Mouse (Mus musculus) MEL (cell line): ENCODE measurements at regions not wholly inside any gene's neighbourhood (a gene's known extent, or its start where the extent isn't known, plus 50 kb on each side); places are given as distances from the start of the nearest gene placed in this dataset.

ENCODE experiments used
- DNase-seq: peaks from one replicate; pipeline ENCODE4 v3.0.0; 2011; ENCODE audit warnings: low read depth, low spot score
- H3K27ac ChIP-seq: 2 replicates; pipeline ENCODE4 v1.5.1; 2012; ENCODE audit warnings: low read depth, mild to moderate bottlenecking, control low read depth, low read length, moderate library complexity; ENCODE audit not compliant: control insufficient read depth
- H3K27me3 ChIP-seq, 2 experiments: fragments of 150-350 bp in 1 of 2; sonication (generic) in 1 of 2; 2 replicates each; pipeline ENCODE4 v1.6.1; 2012; ENCODE audit warnings: low read length in 2 of 2, mild to moderate bottlenecking in 2 of 2, improper control_type of control experiment in 1 of 2, moderate library complexity in 1 of 2; ENCODE audit not compliant: insufficient read depth in 2 of 2, control insufficient read depth in 1 of 2
- H3K36me3 ChIP-seq, 2 experiments: 2 replicates each; pipeline ENCODE4 v1.6.1; 2012 to 2014; ENCODE audit warnings: low read length in 2 of 2, improper control_type of control experiment in 1 of 2, inconsistent platforms in 1 of 2, mild to moderate bottlenecking in 1 of 2; ENCODE audit not compliant: insufficient read depth in 2 of 2, control insufficient read depth in 1 of 2
- H3K4me1 ChIP-seq, 2 experiments: fragments of 150-350 bp in 1 of 2; sonication (generic) in 1 of 2; 2 replicates each; pipeline ENCODE4 v1.6.1; 2012; ENCODE audit warnings: low read length in 2 of 2, improper control_type of control experiment in 1 of 2, mild to moderate bottlenecking in 1 of 2; ENCODE audit not compliant: insufficient read depth in 2 of 2, control insufficient read depth in 1 of 2
- H3K4me3 ChIP-seq, 2 experiments: fragments of 150-350 bp in 1 of 2; sonication (generic) in 1 of 2; 2 replicates each; pipeline ENCODE4 v1.5.1; 2012; ENCODE audit warnings: low read depth in 2 of 2, low read length in 2 of 2, mild to moderate bottlenecking in 2 of 2, moderate library complexity in 2 of 2, control low read depth in 1 of 2, improper control_type of control experiment in 1 of 2; ENCODE audit not compliant: control insufficient read depth in 1 of 2, insufficient read depth in 1 of 2
- H3K79me2 ChIP-seq: 2 replicates; pipeline ENCODE4 v1.6.1; 2012; ENCODE audit warnings: mild to moderate bottlenecking, low read length, moderate library complexity; ENCODE audit not compliant: control insufficient read depth, poor library complexity, insufficient read depth
- H3K9ac ChIP-seq: 2 replicates; pipeline ENCODE4 v1.6.1; 2012; ENCODE audit warnings: low read depth, mild to moderate bottlenecking, control low read depth, low read length, moderate library complexity; ENCODE audit not compliant: control insufficient read depth, poor library complexity, severe bottlenecking
- H3K9me3 ChIP-seq: fragments of 150-350 bp; sonication (generic); replicated peaks from 2 replicates; pipeline ENCODE4 v1.6.1; 2012; ENCODE audit warnings: mild to moderate bottlenecking, low read length, improper control_type of control experiment, moderate library complexity; ENCODE audit not compliant: insufficient read depth
- CHD1 ChIP-seq: IDR thresholded peaks from 2 replicates; pipeline ENCODE4 v1.6.1; 2012; ENCODE audit warnings: low read depth, mild to moderate bottlenecking, inconsistent platforms, low read length, improper control_type of control experiment
- CHD2 ChIP-seq: IDR thresholded peaks from 2 replicates; pipeline ENCODE4 v1.6.1; 2011; ENCODE audit warnings: low read length, improper control_type of control experiment
- CTCF ChIP-seq, 3 experiments: IDR thresholded peaks in 2 of 3; conservative IDR thresholded peaks in 1 of 3; 2 replicates each; pipeline ENCODE4 v1.5.1; 2011 to 2012; ENCODE audit warnings: low read length in 3 of 3, low read depth in 2 of 3, mild to moderate bottlenecking in 2 of 3, improper control_type of control experiment in 1 of 3, inconsistent platforms in 1 of 3, mixed read lengths in 1 of 3, moderate library complexity in 1 of 3; ENCODE audit not compliant: control insufficient read depth in 1 of 3, insufficient read depth in 1 of 3, poor library complexity in 1 of 3, severe bottlenecking in 1 of 3
- E2F4 ChIP-seq: IDR thresholded peaks from 2 replicates; pipeline ENCODE4 v1.6.1; 2011; ENCODE audit warnings: low read depth, low read length, improper control_type of control experiment, borderline replicate concordance
- ETS1 ChIP-seq: IDR thresholded peaks from 2 replicates; pipeline ENCODE4 v1.6.1; 2012; ENCODE audit warnings: low read depth, mild to moderate bottlenecking, inconsistent platforms, low read length, improper control_type of control experiment, moderate library complexity
- GABPA ChIP-seq: IDR thresholded peaks from 2 replicates; pipeline ENCODE4 v1.6.1; 2012; ENCODE audit warnings: low read depth, mild to moderate bottlenecking, inconsistent platforms, low read length, improper control_type of control experiment, moderate library complexity
- HCFC1 ChIP-seq: IDR thresholded peaks from 2 replicates; pipeline ENCODE4 v1.6.1; 2012; ENCODE audit warnings: low read depth, mild to moderate bottlenecking, inconsistent platforms, low read length, improper control_type of control experiment, moderate library complexity
- KAT2A ChIP-seq: conservative IDR thresholded peaks from 2 replicates; pipeline ENCODE4 v1.6.1; 2012; ENCODE audit warnings: low read depth, low read length, improper control_type of control experiment, inconsistent platforms
- MAZ ChIP-seq: IDR thresholded peaks from 2 replicates; pipeline ENCODE4 v1.6.1; 2012; ENCODE audit warnings: low read depth, mild to moderate bottlenecking, inconsistent platforms, low read length, improper control_type of control experiment
- MXI1 ChIP-seq: IDR thresholded peaks from 2 replicates; pipeline ENCODE4 v1.6.1; 2011; ENCODE audit warnings: mild to moderate bottlenecking, low read depth, low read length, improper control_type of control experiment
- MYB ChIP-seq: IDR thresholded peaks from 2 replicates; pipeline ENCODE4 v1.6.1; 2011; ENCODE audit warnings: mild to moderate bottlenecking, low read depth, low read length, improper control_type of control experiment
- NELFE ChIP-seq: IDR thresholded peaks from 2 replicates; pipeline ENCODE4 v1.6.1; 2011; ENCODE audit warnings: low read depth, low read length, improper control_type of control experiment
- RAD21 ChIP-seq: IDR thresholded peaks from 2 replicates; pipeline ENCODE4 v1.6.1; 2011; ENCODE audit warnings: mild to moderate bottlenecking, low read depth, low read length, improper control_type of control experiment
- SMC3 ChIP-seq: IDR thresholded peaks from 2 replicates; pipeline ENCODE4 v1.6.1; 2011; ENCODE audit warnings: low read depth, low read length, improper control_type of control experiment
- TAL1 ChIP-seq: IDR thresholded peaks from 2 replicates; pipeline ENCODE4 v1.6.1; 2012; ENCODE audit warnings: mild to moderate bottlenecking, inconsistent platforms, low read length, moderate library complexity, mixed read lengths
- TCF12 ChIP-seq: IDR thresholded peaks from 2 replicates; pipeline ENCODE4 v1.6.1; 2014; ENCODE audit warnings: low read depth, mild to moderate bottlenecking, inconsistent platforms, low read length, improper control_type of control experiment, moderate library complexity
- ZNF384 ChIP-seq: IDR thresholded peaks from 2 replicates; pipeline ENCODE4 v1.6.1; 2012; ENCODE audit warnings: low read depth, mild to moderate bottlenecking, inconsistent platforms, low read length, improper control_type of control experiment

DNA sequence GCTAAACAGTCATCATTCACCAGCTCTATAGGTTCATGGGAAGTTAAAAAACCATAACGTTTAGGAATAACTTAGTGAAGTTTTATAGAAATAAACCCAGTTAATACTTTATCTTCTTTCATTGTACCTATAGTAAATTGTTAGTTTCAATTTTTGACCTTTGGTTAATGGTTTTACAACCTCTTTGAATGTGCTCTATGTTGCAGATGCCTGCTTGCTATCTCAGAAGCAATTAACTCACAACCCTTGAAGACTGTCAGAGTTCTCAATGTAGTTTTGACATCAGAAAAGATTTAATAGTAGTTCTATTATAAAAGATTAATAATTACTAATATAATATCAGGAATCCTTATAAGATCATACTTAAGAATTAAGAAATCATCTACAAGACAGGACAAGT lies 294.8 kb upstream of the St8sia4 start:
- H3K9me3 ChIP-seq = no peaks in the 10 kb centered on the region
- no peaks in the 10 kb centered on the region for H3K36me3 ChIP-seq
- no peak overlapping the region for H3K9ac ChIP-seq
- H3K79me2 ChIP-seq = no peaks in the 10 kb centered on the region
- no peak overlapping the region for H3K27ac ChIP-seq
- no peaks in the 10 kb centered on the region for H3K4me1 ChIP-seq
- no peaks in the 10 kb centered on the region for H3K27me3 ChIP-seq
- no peak overlapping the region for H3K4me3 ChIP-seq
- TF ChIP-seq RAD21 = no peak
- no peak for TF ChIP-seq HCFC1
- no peak for TF ChIP-seq ZNF384
- no peak for TF ChIP-seq CHD1
- no peak for TF ChIP-seq MXI1
- no peak for TF ChIP-seq SMC3
- no peak for TF ChIP-seq CTCF (IDR thresholded peaks at IDR 0.05 in 2 of 3, conservative IDR thresholded peaks at IDR 0.05 in 1 of 3; ENCODE audit: control insufficient read depth in 1 of 3, insufficient read depth in 1 of 3, low read depth in 2 of 3, low read length in 3 of 3, poor library complexity in 1 of 3, severe bottlenecking in 1 of 3)
- no peak for TF ChIP-seq TAL1
- no peak for TF ChIP-seq CHD2
- no peak for TF ChIP-seq MAZ
- no peak for TF ChIP-seq GABPA
- TF ChIP-seq E2F4 = no peak
- TF ChIP-seq ETS1 = no peak
- TF ChIP-seq MYB = no peak
- TF ChIP-seq NELFE = no peak
- TF ChIP-seq TCF12 = no peak
- no peak for TF ChIP-seq KAT2A
- DNase-seq = no peak
